Mouse (Mus musculus) testis, adult 2 months (tissue): ENCODE measurements around the gene Gm20518. TPM values are rescaled to one million over a fixed set of nuclear protein-coding genes. Genes with fewer than 3 reads are reported as not detected.

Experiments
- H3K27ac ChIP-seq: fragments of 200-500 bp; 2 replicates; pipeline ENCODE4 v1.5.1; 2012; ENCODE audit warnings: low read depth, low read length; ENCODE audit not compliant: control insufficient read depth, insufficient read depth
- H3K27me3 ChIP-seq: fragments of 200-500 bp; 2 replicates; pipeline ENCODE4 v1.6.1; 2012; ENCODE audit warnings: mild to moderate bottlenecking, low read length, moderate library complexity; ENCODE audit not compliant: control insufficient read depth, insufficient read depth
- H3K36me3 ChIP-seq: fragments of 200-500 bp; 2 replicates; pipeline ENCODE4 v1.6.1; 2012; ENCODE audit warnings: mild to moderate bottlenecking, low read length; ENCODE audit not compliant: control insufficient read depth, insufficient read depth
- H3K4me1 ChIP-seq: fragments of 200-500 bp; 2 replicates; pipeline ENCODE4 v1.6.1; 2012; ENCODE audit warnings: low read length; ENCODE audit not compliant: control insufficient read depth, insufficient read depth
- H3K4me3 ChIP-seq: fragments of 200-500 bp; 2 replicates; pipeline ENCODE4 v1.5.1; 2012; ENCODE audit warnings: low read depth, mild to moderate bottlenecking, low read length, moderate library complexity, mixed read lengths; ENCODE audit not compliant: control insufficient read depth
- CTCF ChIP-seq: fragments of 200-500 bp; IDR thresholded peaks from 2 replicates; pipeline ENCODE4 v1.5.1; 2012; ENCODE audit warnings: low read depth, mild to moderate bottlenecking, inconsistent platforms, low read length, moderate library complexity; ENCODE audit not compliant: control insufficient read depth, insufficient read depth, insufficient replicate concordance
- POLR2A ChIP-seq: fragments of 200-500 bp; IDR thresholded peaks from 2 replicates; pipeline ENCODE4 v1.6.1; 2012; ENCODE audit warnings: low read depth, mild to moderate bottlenecking, inconsistent platforms, low read length, moderate library complexity; ENCODE audit not compliant: control insufficient read depth
- polyA plus RNA-seq: library from polyadenylated mRNA; depleted of rRNA; stranded (reverse); fragments of >200 nt; gene quantifications from 2 replicates; pipeline ENCODE4 v1.2.3, GENCODE M21; 2012

Gene Gm20518
- polyA plus RNA-seq, 1 experiment = 3.1 TPM

DNA sequence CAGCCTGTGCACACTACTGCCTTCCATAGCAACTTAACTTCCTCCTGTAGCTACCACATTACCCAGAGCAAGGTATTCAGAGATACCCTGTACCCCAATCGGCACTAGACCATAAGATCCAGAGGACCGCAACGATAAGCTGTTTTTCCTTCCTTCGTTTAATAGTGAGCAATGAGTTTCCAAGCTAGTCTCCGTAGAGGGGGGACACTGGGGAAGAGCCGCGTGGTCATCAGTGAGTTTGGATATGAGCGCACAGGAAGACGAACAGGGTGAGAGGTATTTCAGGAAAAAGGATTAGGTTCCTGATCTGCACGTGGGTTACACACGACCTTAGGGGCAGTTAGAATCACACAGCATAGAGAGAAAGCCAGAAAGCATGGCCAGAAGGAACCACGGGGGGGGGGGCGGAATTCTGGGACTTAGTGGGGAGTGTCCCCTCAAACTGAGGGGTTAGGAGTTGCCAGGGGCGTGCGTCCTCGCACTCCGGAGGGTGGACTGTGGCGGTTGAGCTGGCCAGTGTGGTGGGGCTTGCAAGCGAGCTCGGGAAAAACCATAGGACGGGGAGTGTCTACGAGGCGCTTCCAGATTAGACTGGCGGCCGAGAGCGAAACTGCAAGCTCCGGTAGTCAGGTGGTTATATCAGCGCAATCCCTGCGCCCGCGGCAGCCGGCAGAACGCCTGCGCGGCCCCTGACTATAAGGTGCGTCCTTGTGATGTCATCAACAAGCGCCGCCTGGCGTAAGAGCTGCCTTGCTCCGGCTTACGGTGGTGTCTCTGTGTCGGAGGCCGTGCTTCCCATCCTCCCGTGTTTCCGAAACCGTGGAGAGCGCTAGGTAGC is 30.1 kb upstream of the Gm20518 start:
- Histone ChIP-seq H3K36me3 (no peaks in the 10 kb centered on the region), H3K4me1 (peaks cover 13% of the 10 kb centered on the region), H3K27me3 (no peaks in the 10 kb centered on the region), H3K4me3 (peak overlapping the region; percentile 97), H3K27ac (peak overlapping the region; percentile 90)
- peak; percentile 86 for TF ChIP-seq POLR2A
- peak; percentile 41 for TF ChIP-seq CTCF

DNA sequence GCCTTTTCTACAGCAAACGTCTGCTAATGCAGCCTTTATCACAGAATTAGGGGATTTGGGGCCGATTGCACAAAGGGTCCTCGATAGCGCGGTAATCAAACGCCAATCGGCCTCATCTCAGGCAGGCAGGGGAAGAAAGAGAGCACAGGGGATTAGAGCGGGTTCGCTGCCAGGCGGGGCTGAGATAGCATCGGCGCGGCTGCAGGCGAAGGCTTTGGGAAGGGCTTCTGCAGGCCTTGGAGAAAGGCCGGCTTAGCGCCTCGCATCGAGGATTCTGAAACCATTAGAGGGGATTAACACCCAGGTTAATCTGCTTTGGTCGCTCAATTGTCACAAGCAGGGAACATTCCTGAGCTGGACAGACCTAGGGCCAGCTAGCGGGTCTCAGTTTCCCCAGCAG is 29.1 kb upstream of the Gm20518 start:
- no peak overlapping the region for H3K27ac ChIP-seq

DNA sequence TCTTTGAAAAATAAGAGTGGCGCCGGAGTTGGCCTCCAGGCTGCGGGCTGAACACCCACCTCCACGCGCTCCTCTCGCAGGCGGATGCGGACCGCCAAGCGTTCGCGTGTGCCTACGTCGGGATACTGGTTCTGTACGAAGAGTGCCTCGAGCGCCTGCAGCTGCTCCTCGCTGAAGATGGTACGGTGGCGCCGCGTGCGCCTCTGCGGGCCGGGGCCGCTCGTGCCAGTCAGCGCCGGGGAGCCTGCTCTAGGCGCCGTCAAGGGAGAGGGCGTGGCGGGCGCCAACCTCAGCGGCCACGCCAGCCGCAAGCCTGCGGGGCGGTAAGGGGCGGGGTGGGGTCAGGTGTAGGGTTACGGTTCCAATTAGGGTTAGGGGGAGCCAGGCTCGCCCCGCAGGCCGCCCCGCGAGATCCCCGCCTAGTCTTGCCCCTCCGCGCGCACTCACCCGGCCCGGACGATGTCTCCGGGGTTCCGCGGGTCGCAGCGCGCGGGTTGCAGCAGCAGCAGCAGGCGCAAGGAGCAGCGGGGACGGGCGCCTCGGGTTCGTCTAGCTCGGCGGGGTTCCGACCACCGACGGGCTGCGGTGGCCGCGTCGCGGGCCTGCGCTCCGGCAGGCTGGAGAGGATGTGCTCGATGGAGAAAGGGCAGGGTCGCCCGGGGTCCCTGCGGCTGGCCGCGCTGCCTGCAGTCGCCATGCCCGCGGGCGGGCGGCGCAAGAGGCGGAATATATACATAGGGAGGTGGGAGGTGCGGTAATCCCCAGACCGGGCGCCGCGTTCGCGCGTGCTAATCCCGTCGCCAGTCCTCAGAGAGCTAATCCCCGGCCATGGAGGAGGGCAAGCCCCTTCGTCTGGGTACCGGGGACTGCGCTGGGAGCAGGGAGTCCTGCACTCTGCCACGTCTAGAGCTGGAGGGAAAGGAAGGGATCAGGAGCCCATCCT is 23.1 kb upstream of the Gm20518 start, which contains the start of gene Gsc2:
Gene Gsc2, minus strand, starts transcription at position 753 of the 943 bp plus-strand sequence.
- Histone ChIP-seq H3K27me3 (no peaks in the 10 kb centered on the region), H3K4me1 (peaks cover 19% of the 10 kb centered on the region), H3K27ac (no peak within 1 kb of the TSS), H3K4me3 (peak within 1 kb of the TSS; percentile 25), H3K36me3 (no peaks in the 10 kb centered on the region)
- no peak for TF ChIP-seq CTCF
- no peak for TF ChIP-seq POLR2A

More for the DNA sequence above, 29.1 kb upstream of the Gm20518 start:
- no peak for TF ChIP-seq POLR2A
- TF ChIP-seq CTCF = no peak
- Histone ChIP-seq H3K4me3 (no peak overlapping the region), H3K27me3 (no peaks in the 10 kb centered on the region), H3K36me3 (no peaks in the 10 kb centered on the region), H3K4me1 (peaks cover 13% of the 10 kb centered on the region)

- H3K36me3 ChIP-seq = no peaks in the 10 kb centered on the region
- H3K27me3 ChIP-seq = no peaks in the 10 kb centered on the region
- peaks cover 19% of the 10 kb centered on the region for H3K4me1 ChIP-seq
- H3K4me3 ChIP-seq = peak within 1 kb of the TSS; percentile 89
- TF ChIP-seq POLR2A (peak; percentile 59), CTCF (peak; percentile 51; the same call in 1 of the 2 replicates)
- H3K27ac ChIP-seq = peak within 1 kb of the TSS; percentile 54; the same call in 1 of the 2 replicates
These were observed 19.7 kb upstream of the Gm20518 start, which contains the start of gene Ess2 for GRCm38 (mm10) chr16:17911052-17911595. Gene Ess2 (minus strand): TSS chr16:17911348.

- no peaks in the 10 kb centered on the region for H3K27me3 ChIP-seq
- peak within 1 kb of the TSS; percentile 70 for H3K27ac ChIP-seq
- no peak for TF ChIP-seq CTCF
- peak; percentile 48; the same call in 1 of the 2 replicates for TF ChIP-seq POLR2A
- 0 out of 2 replicates have a peak, but pooled peaks cover 3% of the 10 kb centered on the region for H3K36me3 ChIP-seq
- H3K4me1 ChIP-seq = no peaks in the 10 kb centered on the region
- peak within 1 kb of the TSS; percentile 90 for H3K4me3 ChIP-seq
These were observed 7.0 kb upstream of the Gm20518 start, which contains the start of the genes Dgcr2 and Tssk2 for GRCm38 (mm10) chr16:17898462-17898861. Gene Dgcr2 (minus strand): TSS chr16:17898562. Gene Tssk2 (plus strand): TSS chr16:17898637.

DNA sequence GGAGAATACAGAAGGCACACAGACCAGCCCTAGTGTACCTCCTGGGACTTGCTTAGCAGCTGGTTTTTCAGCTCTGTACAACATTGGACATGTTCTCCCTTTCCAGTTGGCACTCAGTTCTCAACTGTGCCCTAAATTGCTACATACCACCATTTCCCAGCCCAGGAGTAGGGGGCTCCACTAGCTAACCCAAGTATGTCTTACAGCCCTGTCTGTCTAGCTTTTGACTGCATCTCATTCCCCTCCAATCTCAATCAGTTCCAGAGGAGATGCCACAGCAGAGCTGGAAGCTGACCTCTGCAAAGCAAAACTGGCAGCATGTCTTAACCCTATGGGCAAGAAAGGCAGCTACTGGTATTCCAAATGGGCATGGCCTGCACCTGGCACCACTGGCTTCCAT is 4.6 kb upstream of the Gm20518 start:
- Histone ChIP-seq H3K36me3 (0 out of 2 replicates have a peak, but pooled peaks cover 2% of the 10 kb centered on the region), H3K4me1 (no peaks in the 10 kb centered on the region), H3K27me3 (no peaks in the 10 kb centered on the region), H3K27ac (no peak overlapping the region), H3K4me3 (peak overlapping the region; percentile 90)
- TF ChIP-seq POLR2A (no peak), CTCF (no peak)
